Mouse (Mus musculus) thymus, adult 2 months (tissue): ENCODE results near the gene Padi1. TPM values are rescaled to one million over a fixed set of nuclear protein-coding genes. Genes with fewer than 3 reads are reported as not detected.

Experiments
- DNase-seq: peaks from one replicate; pipeline ENCODE4 v3.0.0; 2021
- H3K27ac ChIP-seq: fragments of 200-500 bp; 2 replicates; pipeline ENCODE4 v1.5.1; 2012; ENCODE audit warnings: low read length, control low read depth; ENCODE audit not compliant: control insufficient read depth, insufficient read depth
- H3K27me3 ChIP-seq: fragments of 200-500 bp; 2 replicates; pipeline ENCODE4 v1.6.1; 2012; ENCODE audit warnings: mild to moderate bottlenecking, low read length, moderate library complexity, mixed read lengths; ENCODE audit not compliant: control insufficient read depth, insufficient read depth
- H3K36me3 ChIP-seq: fragments of 200-500 bp; 2 replicates; pipeline ENCODE4 v1.6.1; 2012; ENCODE audit warnings: mild to moderate bottlenecking, low read length, moderate library complexity; ENCODE audit not compliant: control insufficient read depth, insufficient read depth
- H3K4me1 ChIP-seq: fragments of 200-500 bp; replicated peaks from 2 replicates; pipeline ENCODE4 v1.6.1; 2012; ENCODE audit warnings: low read length; ENCODE audit not compliant: control insufficient read depth, insufficient read depth
- H3K4me3 ChIP-seq: fragments of 200-500 bp; 2 replicates; pipeline ENCODE4 v1.5.1; 2012; ENCODE audit warnings: mild to moderate bottlenecking, low read length, control low read depth, moderate library complexity; ENCODE audit not compliant: control insufficient read depth, insufficient read depth
- CTCF ChIP-seq: fragments of 200-500 bp; IDR thresholded peaks from 2 replicates; pipeline ENCODE4 v1.5.1; 2012; ENCODE audit warnings: mild to moderate bottlenecking, control low read depth, low read length, moderate library complexity, borderline replicate concordance; ENCODE audit not compliant: control insufficient read depth, poor library complexity, insufficient read depth; ENCODE audit errors: extremely low read depth
- POLR2A ChIP-seq: fragments of 200-500 bp; IDR thresholded peaks from 2 replicates; pipeline ENCODE4 v1.6.1; 2012; ENCODE audit warnings: mild to moderate bottlenecking, low read length, control low read depth, moderate library complexity; ENCODE audit not compliant: control insufficient read depth, poor library complexity, insufficient read depth; ENCODE audit errors: extremely low read depth
- WGBS: fragments of 180-500 bp; shearing (Covaris S2); methylation state at CpG from one replicate; pipeline ENCODE4 v1.1.7; 2018; 5-methylcytosine and 5-hydroxymethylcytosine counted together
- polyA plus RNA-seq: library from polyadenylated mRNA; depleted of rRNA; stranded (reverse); fragments of >200 nt; gene quantifications from 2 replicates; pipeline ENCODE4 v1.2.3, GENCODE M21; 2012; rRNA removed

Padi1 gene
- polyA plus RNA-seq, 1 experiment, result 0.85 TPM

DNA sequence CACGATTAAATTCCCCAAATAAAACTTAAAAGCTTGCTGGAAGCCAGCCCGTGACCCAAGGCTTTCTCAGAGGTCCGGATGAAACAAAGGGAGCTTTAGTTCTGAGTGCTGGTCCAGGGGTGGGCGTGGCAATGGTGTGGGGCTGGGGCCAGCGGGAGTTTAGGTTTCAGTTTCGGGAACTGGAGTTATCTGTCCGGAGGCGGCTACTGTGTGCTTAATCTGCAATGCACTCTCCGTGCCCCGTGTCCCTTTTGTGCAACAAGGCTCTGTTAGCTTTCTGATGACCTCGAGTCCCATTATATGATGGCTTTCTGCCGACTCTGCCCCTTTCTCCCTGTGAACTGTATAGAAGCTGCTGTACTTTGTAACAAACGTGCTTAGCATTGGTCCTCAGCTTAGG is 75.1 kb downstream of the Padi1 start:
- TF ChIP-seq POLR2A (no peak), CTCF (no peak)
- Histone ChIP-seq H3K4me1 (peaks cover 19% of the 10 kb centered on the region), H3K27ac (no peak overlapping the region), H3K36me3 (no peaks in the 10 kb centered on the region), H3K27me3 (no peaks in the 10 kb centered on the region), H3K4me3 (no peak overlapping the region)
- no peak for DNase-seq
- WGBS, result 31% methylated on average over 13 of the region's 13 CpGs

DNA sequence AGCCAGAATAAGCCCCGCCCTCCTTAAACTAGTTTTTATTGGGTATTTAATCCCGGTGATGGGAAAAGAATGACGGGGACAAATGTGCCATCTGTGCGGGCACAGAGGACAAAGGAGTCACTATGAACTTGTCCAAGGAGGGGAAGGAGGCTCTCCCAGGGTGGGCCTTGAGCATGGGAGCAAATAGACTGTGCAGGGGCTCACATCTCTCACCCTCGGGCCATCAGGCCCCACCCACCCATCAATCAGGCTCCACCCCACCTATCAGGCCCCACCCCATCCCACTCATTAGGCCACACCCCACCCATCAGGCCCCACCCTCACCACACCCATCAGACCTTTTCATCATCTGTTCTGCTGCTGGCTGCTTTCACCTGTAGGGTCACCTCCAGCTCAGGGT is 76.6 kb downstream of the Padi1 start:
- 98% methylated on average over 5 of the region's 5 CpGs for WGBS
- no peak for DNase-seq
- Histone ChIP-seq H3K4me3 (no peak overlapping the region), H3K4me1 (peaks cover 6% of the 10 kb centered on the region; the same call in 1 of the 2 replicates), H3K27ac (no peak overlapping the region), H3K27me3 (no peaks in the 10 kb centered on the region), H3K36me3 (no peaks in the 10 kb centered on the region)
- TF ChIP-seq CTCF (no peak), POLR2A (no peak)

- Histone ChIP-seq H3K4me1 (no peaks in the 10 kb centered on the region; the same call in 1 of the 2 replicates), H3K27ac (no peak overlapping the region), H3K27me3 (no peaks in the 10 kb centered on the region), H3K36me3 (no peaks in the 10 kb centered on the region), H3K4me3 (no peak overlapping the region)
- TF ChIP-seq CTCF (no peak), POLR2A (no peak)
- 72% methylated on average over 3 of the region's 3 CpGs for WGBS
- DNase-seq, result no peak
Observed at GRCm38 (mm10) chr4:140765936-140766335, 79.6 kb downstream of the Padi1 start.

DNA sequence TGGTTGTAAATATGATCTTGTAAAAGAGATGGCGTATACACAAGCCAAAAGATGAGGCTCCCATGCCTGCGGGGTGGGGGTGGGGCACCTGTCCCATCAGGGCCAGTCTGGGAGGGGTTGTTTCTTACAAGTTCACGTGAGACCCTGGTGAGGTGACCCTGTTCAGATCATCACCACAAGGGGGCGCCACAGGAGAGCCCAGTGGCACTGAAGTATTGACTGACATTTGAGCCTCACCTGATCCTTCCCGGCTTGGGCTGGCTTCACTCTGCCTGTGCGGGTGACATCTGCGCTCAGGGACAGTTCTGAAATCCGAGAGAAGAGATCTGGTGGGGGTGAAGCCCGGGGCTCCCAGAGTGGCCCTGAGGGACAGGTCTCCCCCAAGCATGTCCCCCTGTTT is 82.4 kb downstream of the Padi1 start:
- Histone ChIP-seq H3K4me1 (peaks cover 2% of the 10 kb centered on the region; the same call in 1 of the 2 replicates), H3K36me3 (no peaks in the 10 kb centered on the region), H3K27ac (no peak overlapping the region), H3K4me3 (no peak overlapping the region), H3K27me3 (no peaks in the 10 kb centered on the region)
- TF ChIP-seq POLR2A, result no peak
- peak; percentile 79; the same call in 1 of the 2 replicates for TF ChIP-seq CTCF
- DNase-seq, result peak; percentile 80
- WGBS, result 44% methylated on average over 9 of the region's 9 CpGs

Other genes starting within 250 kb of the Padi1 start
- 22.2 and 26.0 TPM in 2 replicates for gene Arhgef10l, start 179.8 kb downstream of the Padi1 start, polyA plus RNA-seq
- gene Rcc2, start 145.2 kb downstream of the Padi1 start, polyA plus RNA-seq, result 211 and 279 TPM in 2 replicates
- gene Padi6, start 103.1 kb downstream of the Padi1 start, polyA plus RNA-seq, result 0.90 and 1.0 TPM in 2 replicates
- 21.0 and 23.5 TPM in 2 replicates for gene Padi4, start 71.5 kb downstream of the Padi1 start, polyA plus RNA-seq
- gene Padi3, start 35.1 kb downstream of the Padi1 start, polyA plus RNA-seq, result 2.6 and 3.7 TPM in 2 replicates
- gene Padi2, start 60.6 kb upstream of the Padi1 start, polyA plus RNA-seq, result 19.5 and 21.9 TPM in 2 replicates
- gene Sdhb, start 115.4 kb upstream of the Padi1 start, polyA plus RNA-seq, result 194 and 239 TPM in 2 replicates
- gene Atp13a2, start 141.1 kb upstream of the Padi1 start, polyA plus RNA-seq, result 300 and 301 TPM in 2 replicates
- 6.1 and 7.0 TPM in 2 replicates for gene Mfap2, start 164.6 kb upstream of the Padi1 start, polyA plus RNA-seq
- 12.9 and 17.6 TPM in 2 replicates for gene Crocc, start 214.8 kb upstream of the Padi1 start, polyA plus RNA-seq
- 105 and 111 TPM in 2 replicates for gene Necap2, start 232.6 kb upstream of the Padi1 start, polyA plus RNA-seq
- gene Spata21, start 242.6 kb upstream of the Padi1 start, polyA plus RNA-seq, result 0.08 and 0.23 TPM in 2 replicates